Mouse (Mus musculus) midbrain, embryonic 11.5 days (tissue): ENCODE results near the gene Scgn. TPM values are rescaled to one million over a fixed set of nuclear protein-coding genes. Genes with fewer than 3 reads are reported as not detected.

ENCODE experiments used
- ATAC-seq: fragments of 200-750 bp; cut with Nextera tagmentation; 2 replicates; pipeline ENCODE4 v1.8.0; 2017; ENCODE audit warnings: moderate TSS enrichment, moderate library complexity; ENCODE audit not compliant: low FRiP score
- DNase-seq: peaks from one replicate; pipeline ENCODE4 v3.0.0; 2015; ENCODE audit warnings: low spot score; ENCODE audit errors: missing footprints
- H3K27ac ChIP-seq: fragments of 300-500 bp; sonication (generic); 2 replicates; pipeline ENCODE4 v1.5.1; 2014; ENCODE audit warnings: low read depth, low read length
- H3K27me3 ChIP-seq: fragments of 300-500 bp; sonication (generic); 2 replicates; pipeline ENCODE4 v1.6.1; 2014; ENCODE audit warnings: mild to moderate bottlenecking, low read length, moderate library complexity, mixed read lengths; ENCODE audit not compliant: control insufficient read depth, insufficient read depth
- H3K36me3 ChIP-seq: fragments of 300-500 bp; sonication (generic); 2 replicates; pipeline ENCODE4 v1.6.1; 2014; ENCODE audit warnings: mild to moderate bottlenecking, low read length, moderate library complexity, mixed read lengths; ENCODE audit not compliant: control insufficient read depth, insufficient read depth
- H3K4me1 ChIP-seq: fragments of 300-500 bp; sonication (generic); 2 replicates; pipeline ENCODE4 v1.6.1; 2014; ENCODE audit warnings: low read length; ENCODE audit not compliant: control insufficient read depth, insufficient read depth
- H3K4me2 ChIP-seq: fragments of 300-500 bp; sonication (generic); 2 replicates; pipeline ENCODE4 v1.6.1; 2014; ENCODE audit warnings: mild to moderate bottlenecking, moderate library complexity
- H3K4me3 ChIP-seq: fragments of 300-500 bp; sonication (generic); 2 replicates; pipeline ENCODE4 v1.5.1; 2014; ENCODE audit warnings: low read depth, low read length
- H3K9ac ChIP-seq: fragments of 300-500 bp; sonication (generic); 2 replicates; pipeline ENCODE4 v1.6.1; 2014; ENCODE audit warnings: low read length
- H3K9me3 ChIP-seq: fragments of 300-500 bp; sonication (generic); 2 replicates; pipeline ENCODE4 v1.6.1; 2016; ENCODE audit warnings: low read length; ENCODE audit not compliant: control insufficient read depth
- WGBS: fragments of 180-500 bp; shearing (Covaris S2); extraction: QIAGEN DNeasy Blood & Tissue Kit; methylation state at CpG from one replicate; pipeline ENCODE4 v1.1.7; 2014; 5-methylcytosine and 5-hydroxymethylcytosine counted together
- polyA plus RNA-seq: library from polyadenylated mRNA; unstranded; fragments of >200 nt; fragmentation: Nextera tagmentation; extraction: Ambion mirVana; gene quantifications from 2 replicates; pipeline ENCODE4 v1.2.1, GENCODE M21; 2014

Scgn gene
- 0.56 TPM in 1 of 2 replicates, not detected in the other for polyA plus RNA-seq

DNA sequence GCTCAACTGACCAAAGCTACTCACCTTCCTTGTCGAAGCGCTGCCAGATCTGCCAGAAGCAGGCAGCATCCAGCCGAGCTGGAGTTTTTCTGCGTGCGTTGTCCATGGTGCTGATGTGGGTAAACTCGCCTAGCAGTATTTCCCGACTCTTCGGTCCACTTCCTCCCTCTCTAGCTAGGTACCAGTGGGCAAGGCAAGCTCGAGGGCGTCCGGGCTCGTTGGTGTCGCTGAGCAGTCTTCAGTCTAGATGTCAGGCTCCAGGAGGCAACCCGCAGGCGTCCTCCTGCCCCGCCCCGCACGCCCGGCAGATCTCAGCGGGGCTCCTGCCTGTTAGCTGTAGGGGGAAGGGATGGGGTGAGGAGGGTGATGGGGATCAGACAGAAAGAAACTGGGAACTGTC is at the start of gene Scgn:
Scgn (minus strand) TSS at position 287 of the 400 bp plus-strand sequence.
- H3K4me1 ChIP-seq, result peaks cover 6% of the 10 kb centered on the region; the same call in 1 of the 2 replicates
- ATAC-seq (0 out of 2 replicates have a peak, but pooled peaks have one; percentile 14), DNase-seq (peak; percentile 95)
- H3K9ac ChIP-seq, result no peak within 1 kb of the TSS
- no peaks in the 10 kb centered on the region for H3K36me3 ChIP-seq
- H3K27me3 ChIP-seq, result peaks cover 2% of the 10 kb centered on the region; the same call in 1 of the 2 replicates
- no peaks in the 10 kb centered on the region for H3K9me3 ChIP-seq
- peak within 1 kb of the TSS; percentile 0; the same call in 1 of the 2 replicates for H3K4me3 ChIP-seq
- H3K4me2 ChIP-seq, result peak within 1 kb of the TSS; percentile 34
- WGBS, result under 1% methylated on average over 20 of the region's 20 CpGs
- H3K27ac ChIP-seq, result no peak within 1 kb of the TSS

- DNase-seq, result no peak
- WGBS, result 70% methylated on average over 7 of the region's 7 CpGs
- Histone ChIP-seq H3K9ac (no peak overlapping the region), H3K9me3 (no peaks in the 10 kb centered on the region), H3K36me3 (no peaks in the 10 kb centered on the region), H3K4me3 (no peak overlapping the region), H3K4me2 (no peak overlapping the region), H3K27ac (no peak overlapping the region), H3K27me3 (no peaks in the 10 kb centered on the region), H3K4me1 (no peaks in the 10 kb centered on the region)
- no peak for ATAC-seq
Measured at GRCm38 (mm10) chr13:24040221-24040620, 49.2 kb upstream of the Scgn start.

GRCm38 (mm10) chr13:24037502-24037901 is 46.5 kb upstream of the Scgn start:
- Histone ChIP-seq H3K4me1 (no peaks in the 10 kb centered on the region), H3K27me3 (no peaks in the 10 kb centered on the region), H3K9ac (no peak overlapping the region), H3K9me3 (no peaks in the 10 kb centered on the region), H3K36me3 (no peaks in the 10 kb centered on the region), H3K27ac (no peak overlapping the region), H3K4me3 (no peak overlapping the region), H3K4me2 (no peak overlapping the region)
- DNase-seq (no peak), ATAC-seq (no peak)
- WGBS, result 87% methylated on average over 3 of the region's 3 CpGs

DNA sequence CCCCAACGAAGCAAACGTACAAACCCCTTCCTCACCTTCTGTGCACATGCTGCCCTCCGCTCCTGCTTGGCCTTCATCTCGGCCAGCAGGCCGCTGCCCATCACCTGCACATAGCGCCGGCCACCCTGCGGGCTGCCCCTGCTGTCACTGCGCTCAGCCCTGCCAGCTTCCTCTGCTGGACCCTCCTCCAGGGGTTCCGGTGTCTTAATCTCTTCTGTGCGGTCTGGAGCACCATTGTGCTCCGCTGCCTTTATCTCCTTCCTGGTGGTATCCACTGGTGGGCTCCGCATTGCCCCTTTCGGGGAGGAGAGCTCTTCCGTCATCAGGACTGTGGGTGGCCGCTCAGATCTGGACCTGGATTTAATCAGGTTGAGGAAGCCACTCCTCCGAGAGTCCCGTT is 45.1 kb upstream of the Scgn start:
- H3K27me3 ChIP-seq, result no peaks in the 10 kb centered on the region
- H3K4me2 ChIP-seq, result no peak overlapping the region
- WGBS, result 65% methylated on average over 18 of the region's 18 CpGs
- H3K36me3 ChIP-seq, result no peaks in the 10 kb centered on the region
- H3K9ac ChIP-seq, result no peak overlapping the region
- no peaks in the 10 kb centered on the region for H3K4me1 ChIP-seq
- ATAC-seq, result no peak
- H3K4me3 ChIP-seq, result no peak overlapping the region
- no peaks in the 10 kb centered on the region for H3K9me3 ChIP-seq
- no peak for DNase-seq
- no peak overlapping the region for H3K27ac ChIP-seq

DNA sequence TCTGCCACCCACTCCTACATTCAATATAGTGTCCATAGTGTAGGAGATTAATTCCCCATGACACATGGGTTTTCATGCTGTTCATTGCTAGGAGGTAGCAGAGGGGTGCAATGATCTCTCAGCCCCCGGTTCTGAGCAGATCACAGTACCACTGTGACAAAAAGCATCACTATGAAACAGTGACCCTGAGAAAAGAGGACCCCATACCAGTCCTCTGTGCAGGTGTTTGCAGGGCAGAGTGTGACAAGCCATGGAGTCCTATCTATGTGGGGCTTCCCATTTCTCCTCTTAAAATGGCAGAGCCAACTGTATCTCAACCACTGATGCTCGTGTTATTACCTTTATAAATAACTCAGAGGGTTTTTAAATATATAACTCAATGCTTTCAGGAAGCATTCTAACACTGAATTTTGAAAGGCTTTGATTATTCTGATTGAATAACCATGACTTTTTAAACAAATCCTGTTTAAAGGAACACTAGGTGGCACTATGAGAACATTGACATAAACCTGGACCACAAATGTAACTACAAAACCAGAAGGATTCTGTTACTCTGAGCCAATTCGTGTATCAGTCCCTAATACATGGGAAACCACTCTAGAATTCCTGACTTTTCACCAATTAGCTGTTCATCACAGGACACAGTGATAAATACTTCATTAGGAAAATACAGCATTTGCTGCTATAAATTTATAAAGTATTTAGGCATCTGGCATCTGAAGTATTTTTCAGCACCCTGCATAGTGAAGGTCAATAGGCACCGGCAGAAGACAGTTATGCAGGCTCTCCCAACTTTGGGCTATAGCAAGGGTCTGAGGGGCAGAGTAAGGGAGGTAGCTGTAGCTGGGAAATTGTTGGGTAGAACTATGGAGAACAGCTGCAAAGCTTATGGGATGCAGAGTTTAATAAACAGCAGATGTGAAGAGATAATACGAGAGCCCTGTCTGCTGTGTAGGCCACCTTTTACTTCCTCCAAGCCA is 36.5 kb upstream of the Scgn start:
- no peaks in the 10 kb centered on the region for H3K9me3 ChIP-seq
- H3K4me2 ChIP-seq, result no peak overlapping the region
- no peak for DNase-seq
- no peaks in the 10 kb centered on the region for H3K36me3 ChIP-seq
- H3K4me1 ChIP-seq, result no peaks in the 10 kb centered on the region
- WGBS, result 73% methylated on average over 5 of the region's 5 CpGs
- H3K27me3 ChIP-seq, result no peaks in the 10 kb centered on the region
- no peak overlapping the region for H3K27ac ChIP-seq
- H3K4me3 ChIP-seq, result no peak overlapping the region
- no peak overlapping the region for H3K9ac ChIP-seq
- ATAC-seq, result no peak

- no peaks in the 10 kb centered on the region for H3K4me1 ChIP-seq
- H3K27me3 ChIP-seq, result no peaks in the 10 kb centered on the region
- no peak overlapping the region for H3K4me2 ChIP-seq
- no peak overlapping the region for H3K27ac ChIP-seq
- no peak overlapping the region for H3K4me3 ChIP-seq
- no peaks in the 10 kb centered on the region for H3K9me3 ChIP-seq
- no peak for DNase-seq
- no peaks in the 10 kb centered on the region for H3K36me3 ChIP-seq
- no peak for ATAC-seq
- WGBS, result 89% methylated on average over 4 of the region's 4 CpGs
- H3K9ac ChIP-seq, result no peak overlapping the region
Measured at GRCm38 (mm10) chr13:24018515-24018914, 27.5 kb upstream of the Scgn start.

DNA sequence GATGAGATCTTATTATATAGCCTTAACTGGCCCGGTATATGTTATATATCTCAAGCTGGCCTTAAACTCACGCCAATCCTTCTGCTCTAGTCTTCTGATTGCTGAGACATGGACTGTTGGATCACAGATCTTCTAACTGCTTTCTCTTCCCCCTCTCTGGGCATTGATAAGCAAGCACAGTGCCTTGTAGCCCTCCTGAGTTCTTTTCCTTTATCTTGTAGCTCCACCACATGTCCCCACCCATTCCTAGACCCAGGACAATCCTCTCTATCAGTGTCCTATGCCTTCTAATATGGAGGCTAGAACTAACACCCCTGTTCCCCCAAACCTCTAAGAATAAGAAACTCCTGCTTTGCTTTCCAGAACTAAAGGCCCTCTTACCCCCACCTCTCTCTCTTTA is 14.5 kb upstream of the Scgn start:
- 78% methylated on average over 2 of the region's 2 CpGs for WGBS
- DNase-seq (no peak), ATAC-seq (no peak)
- Histone ChIP-seq H3K4me1 (no peaks in the 10 kb centered on the region), H3K27me3 (no peaks in the 10 kb centered on the region), H3K36me3 (no peaks in the 10 kb centered on the region), H3K9ac (no peak overlapping the region), H3K4me3 (no peak overlapping the region), H3K27ac (no peak overlapping the region), H3K9me3 (no peaks in the 10 kb centered on the region), H3K4me2 (no peak overlapping the region)

GRCm38 (mm10) chr13:24001797-24002196 is 10.8 kb upstream of the Scgn start:
- DNase-seq (no peak), ATAC-seq (no peak)
- H3K4me3 ChIP-seq, result no peak overlapping the region
- no peak overlapping the region for H3K27ac ChIP-seq
- no peak overlapping the region for H3K9ac ChIP-seq
- no peak overlapping the region for H3K4me2 ChIP-seq
- no peaks in the 10 kb centered on the region for H3K9me3 ChIP-seq
- H3K4me1 ChIP-seq, result no peaks in the 10 kb centered on the region
- no peaks in the 10 kb centered on the region for H3K27me3 ChIP-seq
- whole genome bisulfite sequencing, result 74% methylated on average over 2 of the region's 2 CpGs
- H3K36me3 ChIP-seq, result no peaks in the 10 kb centered on the region

- ATAC-seq (no peak), DNase-seq (no peak)
- H3K9ac ChIP-seq, result no peak overlapping the region
- H3K4me2 ChIP-seq, result no peak overlapping the region
- H3K9me3 ChIP-seq, result no peaks in the 10 kb centered on the region
- no peak overlapping the region for H3K27ac ChIP-seq
- H3K36me3 ChIP-seq, result no peaks in the 10 kb centered on the region
- WGBS, result 85% methylated on average over 2 of the region's 2 CpGs
- H3K27me3 ChIP-seq, result no peaks in the 10 kb centered on the region
- H3K4me1 ChIP-seq, result no peaks in the 10 kb centered on the region
- H3K4me3 ChIP-seq, result no peak overlapping the region
Measured at GRCm38 (mm10) chr13:24001081-24001480, 10.1 kb upstream of the Scgn start.
